Mouse (Mus musculus) layer of hippocampus, adult 6 months (tissue): ENCODE results near the gene Maz. TPM values are rescaled to one million over a fixed set of nuclear protein-coding genes. Genes with fewer than 3 reads are reported as not detected.

Experiments
- long read RNA-seq, 2 experiments: library from polyadenylated mRNA; unstranded; transcript quantifications; one replicate each; pipeline ENCODE4 v2.0.0; 2019 to 2020
- microRNA-seq: library from miRNA; unstranded; fragments of <30 nt; microRNA quantifications from one replicate; pipeline ENCODE4 v1.2.0, GENCODE M21; 2020
- polyA plus RNA-seq: library from polyadenylated mRNA; unstranded; fragments of <200 nt; fragmentation: Nextera tagmentation; gene quantifications from 2 replicates; pipeline ENCODE4 v1.2.3, GENCODE M21; 2021

The Maz gene
- polyA plus RNA-seq: 5.6 and 7.1 TPM in 2 replicates
- long read RNA-seq, experiment 1, partial matches to known transcripts: 2 of 11 reads
- long read RNA-seq, experiment 1, other reads (novel, unspliced or antisense): 7 of 11 reads
- long read RNA-seq, experiment 2, transcript Maz-206 (3 exons, 548 nt): minor isoform, 6 of 145 reads
- long read RNA-seq, experiment 2, transcript Maz-201 (5 exons, 2,347 nt): major isoform, 59 of 145 reads
- long read RNA-seq, experiment 2, transcript Maz-204 (6 exons, 2,282 nt): minor isoform, 5 of 145 reads
- long read RNA-seq, experiment 2, partial matches to known transcripts: 42 of 145 reads
- long read RNA-seq, experiment 2, other reads (novel, unspliced or antisense): 32 of 145 reads

DNA sequence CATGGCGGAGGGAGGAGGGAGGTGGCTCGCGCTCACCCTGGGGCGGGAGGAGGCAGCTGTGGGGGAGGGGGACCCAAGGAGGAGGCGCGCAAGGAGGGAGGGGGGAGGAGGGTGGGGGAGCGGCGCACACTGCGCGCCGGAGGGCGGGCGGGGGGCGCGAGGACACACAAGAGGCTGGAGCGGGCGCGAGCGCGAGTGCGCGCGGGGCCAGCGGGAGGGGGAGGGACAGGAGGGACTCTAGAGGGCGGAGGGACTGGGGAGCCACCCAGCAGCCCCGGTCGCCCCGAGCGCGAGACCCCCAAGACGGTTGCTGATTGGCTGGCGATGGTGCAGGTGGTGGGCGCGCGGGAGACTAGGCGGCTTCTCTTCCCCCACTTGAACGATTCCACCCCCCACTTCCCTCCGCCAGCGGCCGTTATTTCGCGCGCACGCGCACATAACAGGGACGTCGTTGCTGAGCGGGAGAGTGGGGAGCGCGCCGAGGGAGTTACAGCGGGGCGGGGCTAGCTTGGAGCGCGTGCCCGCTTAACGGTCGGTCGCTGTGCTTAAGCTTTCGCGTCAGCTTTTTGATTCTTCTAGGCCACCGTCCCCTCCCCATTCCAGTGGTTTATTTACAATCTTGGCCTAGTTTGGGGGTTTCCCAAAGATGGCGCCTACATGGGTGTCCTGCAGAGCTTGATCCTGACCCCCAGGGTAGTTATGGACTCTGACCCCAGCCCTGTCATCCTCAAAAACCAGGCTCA, at the start of gene Maz:
Gene Maz, minus strand, starts transcription at position 54 of the 743 bp plus-strand sequence.

DNA sequence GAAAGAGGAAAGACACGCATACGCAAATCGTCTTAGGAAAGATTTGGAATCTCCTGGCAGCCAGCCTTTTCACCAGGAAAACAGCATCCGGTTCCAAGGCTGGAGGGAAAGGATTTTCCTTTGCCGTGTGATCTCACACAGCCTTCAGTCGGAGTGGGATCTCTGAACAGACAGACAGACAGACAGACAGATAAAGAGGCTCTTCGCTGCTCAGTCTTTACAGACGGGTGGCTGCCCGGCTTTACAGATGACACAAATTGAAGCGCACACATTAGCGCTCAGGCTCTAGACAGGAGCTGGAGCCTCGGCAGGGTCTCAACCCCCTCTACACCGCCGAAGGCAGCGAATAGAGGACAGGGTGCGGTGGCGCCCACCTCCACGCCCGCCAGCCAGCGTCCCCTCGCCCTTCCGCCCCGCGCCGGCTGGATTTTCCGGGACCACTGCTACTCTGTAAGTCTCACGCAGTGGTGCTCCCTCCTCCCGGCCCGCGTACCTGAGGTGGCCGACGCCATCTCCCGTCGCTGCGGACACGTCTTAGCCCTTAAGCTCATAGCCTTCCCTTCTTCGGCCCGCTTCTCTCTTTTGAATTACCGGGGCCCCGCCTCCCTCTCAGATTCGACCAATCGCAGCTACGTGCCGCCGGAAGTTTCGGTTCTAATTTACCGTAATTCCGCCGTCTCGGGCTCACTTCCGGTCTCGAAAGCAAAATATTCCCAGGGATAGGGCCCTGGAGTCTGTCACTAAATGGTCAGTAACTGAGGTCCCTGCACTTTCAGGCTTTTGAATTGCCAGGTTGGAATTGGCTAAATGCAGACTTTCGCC, 15.2 kb upstream of the Maz start, which contains the start of gene Kif22:
Gene Kif22, minus strand, starts transcription at position 621 of the 822 bp plus-strand sequence.

DNA sequence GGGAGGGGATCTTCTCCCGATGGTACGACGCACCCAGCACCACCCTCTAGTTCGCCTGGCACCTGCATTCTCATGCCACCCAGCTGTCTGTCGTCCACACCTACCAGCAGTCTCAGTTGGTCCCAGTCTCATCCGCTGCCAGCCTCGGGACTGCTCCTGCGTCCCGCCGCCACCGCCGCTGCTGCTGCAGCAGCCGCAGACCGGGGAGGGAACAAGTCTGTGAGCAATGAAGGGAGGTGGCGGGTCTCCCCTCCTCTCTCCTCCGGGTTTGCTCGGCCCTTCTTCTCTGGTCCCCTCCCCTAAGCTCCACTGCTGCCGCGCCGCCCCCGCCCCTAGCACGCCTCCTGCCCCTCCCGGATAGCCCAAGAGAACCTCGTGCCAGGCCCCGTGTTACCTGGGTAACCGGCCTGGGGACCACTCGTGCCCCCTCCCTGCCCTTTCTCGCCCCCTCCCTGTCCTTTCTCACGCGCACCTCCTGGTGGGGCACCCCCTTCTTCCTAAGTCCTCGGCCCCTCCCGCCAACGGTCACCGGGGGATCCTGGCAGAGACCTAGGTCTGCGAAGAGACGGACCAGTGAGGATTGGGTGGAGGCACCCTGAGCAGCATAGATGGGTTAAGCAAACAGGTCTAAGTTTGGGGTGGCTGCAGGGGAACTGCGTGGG, 5.8 kb downstream of the Maz start, which contains the start of the genes Gm42742 and Prrt2:
Gene Gm42742, minus strand, starts transcription at position 197 of the 662 bp plus-strand sequence.
Gene Prrt2, minus strand, starts transcription at position 311 of the 662 bp plus-strand sequence.

DNA sequence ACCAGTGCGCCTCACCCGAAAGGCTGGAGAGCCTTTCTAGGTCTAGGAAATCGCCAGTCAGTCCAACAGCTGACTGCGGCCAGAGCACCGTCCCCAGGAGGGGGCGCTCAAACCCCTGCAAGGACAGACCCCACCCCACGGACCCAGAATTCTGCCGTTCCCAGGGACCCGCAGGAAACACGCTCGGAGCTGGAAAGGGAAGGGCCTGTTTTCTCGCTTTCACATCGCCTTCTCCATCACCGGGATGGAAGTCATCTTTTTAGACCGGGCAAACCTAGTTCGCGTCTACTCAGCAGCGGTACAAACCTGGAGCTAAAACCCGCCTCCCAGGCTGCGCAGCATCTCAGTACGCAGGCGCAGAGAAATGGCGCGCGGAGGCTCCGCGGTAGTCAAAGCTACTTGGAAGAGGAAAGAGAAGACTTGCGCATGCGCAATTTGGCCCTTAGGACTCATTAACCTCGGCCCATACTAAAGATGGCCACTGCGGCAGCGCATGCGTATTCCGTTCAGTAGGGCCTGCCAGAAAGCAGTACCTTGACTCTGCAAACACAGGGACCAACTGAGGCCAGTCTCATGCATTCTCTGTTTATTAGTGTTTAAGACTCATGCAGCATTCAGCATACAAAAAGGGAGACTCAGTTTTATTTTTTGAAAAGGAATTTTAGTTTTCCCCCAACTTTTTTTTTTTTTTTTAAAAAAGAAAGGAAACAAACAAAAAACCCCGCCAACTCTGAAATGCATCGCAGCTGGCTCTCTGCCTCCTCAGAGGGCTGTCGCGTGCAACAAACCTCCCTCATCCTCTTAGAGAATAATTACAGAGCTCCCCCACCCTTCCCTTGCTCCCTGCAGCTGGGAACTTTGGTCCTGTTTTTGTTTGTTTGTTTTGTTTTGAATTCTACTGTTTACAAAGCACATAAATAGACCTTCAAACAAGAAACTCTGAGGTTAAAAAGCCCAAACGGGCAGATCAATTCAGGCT, 9.6 kb downstream of the Maz start, which contains the start of gene Pagr1a:
Gene Pagr1a, minus strand, starts transcription at position 382 of the 979 bp plus-strand sequence.

DNA sequence TGATC, 10.6 kb downstream of the Maz start, which contains the start of gene Pagr1b:
Gene Pagr1b, minus strand, starts transcription at position 4 of the 5 bp plus-strand sequence.

DNA sequence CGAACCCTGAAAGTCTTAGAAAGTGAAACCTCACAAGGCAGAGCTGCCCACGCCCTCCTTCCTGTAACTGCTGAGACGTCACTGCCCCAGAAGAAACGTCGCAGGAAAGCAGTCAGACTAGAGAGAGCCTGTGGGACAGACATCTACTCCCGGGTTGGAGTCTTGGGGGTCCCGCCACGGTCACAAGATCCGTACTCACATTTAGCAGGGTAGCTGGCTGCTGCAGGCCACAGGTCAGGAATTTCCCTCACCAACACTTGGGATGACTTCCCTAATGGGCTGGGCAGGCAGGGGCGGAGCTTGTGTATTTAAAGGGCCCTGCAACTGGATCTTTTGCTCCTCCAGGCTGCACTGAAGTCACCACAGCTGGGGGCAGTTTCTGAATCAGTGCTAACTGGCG, 12.5 kb downstream of the Maz start, which contains the start of gene Mvp:
Gene Mvp, minus strand, starts transcription at position 302 of the 400 bp plus-strand sequence.

DNA sequence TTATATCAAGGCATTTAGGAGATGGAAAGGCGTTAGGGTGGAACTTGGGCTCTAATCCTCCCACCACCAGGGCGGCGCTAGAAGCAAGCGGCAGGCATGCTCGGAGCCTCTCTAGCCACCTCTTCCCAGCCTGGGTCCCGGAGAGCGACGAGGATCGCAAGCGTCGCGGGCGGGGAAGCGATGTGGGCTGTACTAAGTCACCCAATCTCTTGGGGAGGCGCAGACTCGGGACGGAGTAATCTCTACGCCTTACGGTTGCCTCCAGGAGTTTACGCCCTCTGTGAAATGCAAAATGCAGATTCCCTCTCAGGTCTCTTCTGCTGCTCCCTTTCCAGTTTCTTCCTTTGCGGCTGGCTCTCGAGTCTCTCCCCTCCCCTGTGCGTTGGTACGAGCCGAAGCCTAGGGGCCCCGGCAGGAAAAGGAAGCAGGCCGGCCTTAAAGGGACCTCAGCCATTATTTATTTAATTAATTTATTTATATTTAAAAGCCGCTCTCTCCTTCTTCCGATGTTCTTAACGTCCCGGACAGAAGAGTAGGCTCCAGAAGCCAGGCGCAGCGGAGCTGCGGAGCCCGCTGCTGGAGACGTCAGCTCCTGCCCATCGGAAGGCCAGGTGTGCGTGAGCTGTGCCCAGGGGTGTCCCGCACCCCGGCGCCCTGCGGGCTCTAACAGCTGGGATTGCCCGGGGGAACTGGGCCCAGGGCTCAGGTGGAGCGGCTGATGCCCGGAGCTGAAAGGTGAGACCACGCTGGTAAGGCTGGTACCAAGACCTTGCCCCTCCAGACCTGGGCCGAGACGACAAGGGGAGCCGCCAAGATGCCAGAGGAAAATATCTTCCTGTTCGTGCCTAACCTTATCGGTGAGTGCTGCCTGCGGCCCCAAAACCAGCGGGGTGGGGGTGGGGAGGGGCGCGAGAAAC, 50.6 kb downstream of the Maz start, which contains the start of gene Cdiptos:
Gene Cdiptos, minus strand, starts transcription at position 149 of the 917 bp plus-strand sequence.

DNA sequence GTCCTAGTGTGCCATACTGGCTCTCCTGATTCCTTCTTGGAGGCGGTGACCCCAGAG, 51.1 kb downstream of the Maz start, which contains the start of gene Cdipt:
Gene Cdipt, plus strand, starts transcription at position 22 of the 57 bp plus-strand sequence.

Small RNA genes lying within 50 kb of the gene (microRNA-seq; reads per million reads assigned to microRNA genes)
- not detected for gene Gm44343

Other genes starting within 250 kb of the Maz start
- gene Tbx6, start 245.6 kb downstream of the Maz start, polyA plus RNA-seq: not detected in 2 replicates
- gene Ppp4c, start 234.5 kb downstream of the Maz start, polyA plus RNA-seq: 52.4 and 61.8 TPM in 2 replicates
- 4.4 and 5.3 TPM in 2 replicates for gene Fam57b, start 229.4 kb downstream of the Maz start, polyA plus RNA-seq
- not detected in 2 replicates for gene 4930451I11Rik, start 195.4 kb downstream of the Maz start, polyA plus RNA-seq
- gene Doc2a, start 179.6 kb downstream of the Maz start, polyA plus RNA-seq: 6.7 and 7.2 TPM in 2 replicates
- 2.4 and 3.8 TPM in 2 replicates for gene Hirip3, start 165.1 kb downstream of the Maz start, polyA plus RNA-seq
- 46.0 and 48.1 TPM in 2 replicates for gene Ino80e, start 164.7 kb downstream of the Maz start, polyA plus RNA-seq
- 8.2 and 10.1 TPM in 2 replicates for gene Taok2, start 142.3 kb downstream of the Maz start, polyA plus RNA-seq
- gene Tmem219, start 104.1 kb downstream of the Maz start, polyA plus RNA-seq: 28.6 and 32.5 TPM in 2 replicates
- gene Kctd13, start 98.2 kb downstream of the Maz start, polyA plus RNA-seq: 262 and 282 TPM in 2 replicates
- 10.4 and 12.0 TPM in 2 replicates for gene Asphd1, start 77.5 kb downstream of the Maz start, polyA plus RNA-seq
- 70.3 and 76.4 TPM in 2 replicates for gene Sez6l2, start 76.5 kb downstream of the Maz start, polyA plus RNA-seq
- 205 and 220 TPM in 2 replicates for gene Cdipt, start 51.1 kb downstream of the Maz start, polyA plus RNA-seq
- 0.46 and 0.93 TPM in 2 replicates for gene Cdiptos, start 50.9 kb downstream of the Maz start, polyA plus RNA-seq
- gene Mvp, start 12.4 kb downstream of the Maz start, polyA plus RNA-seq: 4.2 and 5.5 TPM in 2 replicates
- gene Pagr1b, start 10.6 kb downstream of the Maz start, polyA plus RNA-seq: 0.55 TPM in 1 of 2 replicates, not detected in the other
- gene Pagr1a, start 9.7 kb downstream of the Maz start, polyA plus RNA-seq: 28.6 and 49.8 TPM in 2 replicates
- gene Gm42742, start 5.9 kb downstream of the Maz start, polyA plus RNA-seq: 8.1 and 19.3 TPM in 2 replicates
- gene Prrt2, start 5.8 kb downstream of the Maz start, polyA plus RNA-seq: 96.1 and 120 TPM in 2 replicates
- 15.6 and 17.6 TPM in 2 replicates for gene Kif22, start 15.4 kb upstream of the Maz start, polyA plus RNA-seq
- not detected in 2 replicates for gene Zg16, start 60.3 kb upstream of the Maz start, polyA plus RNA-seq
- gene AI467606, start 64.3 kb upstream of the Maz start, polyA plus RNA-seq: 1.8 and 2.1 TPM in 2 replicates
- 0.89 and 0.97 TPM in 2 replicates for gene Qprt, start 95.2 kb upstream of the Maz start, polyA plus RNA-seq
- 0.06 TPM in 1 of 2 replicates, not detected in the other for gene Spn, start 110.8 kb upstream of the Maz start, polyA plus RNA-seq
- 30.0 and 34.9 TPM in 2 replicates for gene Cd2bp2, start 169.0 kb upstream of the Maz start, polyA plus RNA-seq
- gene Tbc1d10b, start 181.4 kb upstream of the Maz start, polyA plus RNA-seq: 8.5 and 9.3 TPM in 2 replicates
- gene Mylpf, start 181.9 kb upstream of the Maz start, polyA plus RNA-seq: 4.1 and 5.1 TPM in 2 replicates
- gene Zfp553, start 206.0 kb upstream of the Maz start, polyA plus RNA-seq: 12.1 and 12.3 TPM in 2 replicates
- gene Sept1, start 206.1 kb upstream of the Maz start, polyA plus RNA-seq: 1.3 and 2.0 TPM in 2 replicates
- gene Zfp771, start 217.2 kb upstream of the Maz start, polyA plus RNA-seq: 61.1 and 73.1 TPM in 2 replicates
- gene Dctpp1, start 233.7 kb upstream of the Maz start, polyA plus RNA-seq: 66.6 and 67.2 TPM in 2 replicates
- gene Sephs2, start 247.0 kb upstream of the Maz start, polyA plus RNA-seq: 60.4 and 69.7 TPM in 2 replicates